Mouse (Mus musculus): ENCODE measurements around the gene Tcte2. TPM values are rescaled to one million over a fixed set of nuclear protein-coding genes. Genes with fewer than 3 reads are reported as not detected.
A peak's percentile ranks its signal among the peaks of the same experiment; 100 is the strongest.

Gene Tcte2
- total RNA-seq, 1 experiment from 2014 or later, result not detected

DNA sequence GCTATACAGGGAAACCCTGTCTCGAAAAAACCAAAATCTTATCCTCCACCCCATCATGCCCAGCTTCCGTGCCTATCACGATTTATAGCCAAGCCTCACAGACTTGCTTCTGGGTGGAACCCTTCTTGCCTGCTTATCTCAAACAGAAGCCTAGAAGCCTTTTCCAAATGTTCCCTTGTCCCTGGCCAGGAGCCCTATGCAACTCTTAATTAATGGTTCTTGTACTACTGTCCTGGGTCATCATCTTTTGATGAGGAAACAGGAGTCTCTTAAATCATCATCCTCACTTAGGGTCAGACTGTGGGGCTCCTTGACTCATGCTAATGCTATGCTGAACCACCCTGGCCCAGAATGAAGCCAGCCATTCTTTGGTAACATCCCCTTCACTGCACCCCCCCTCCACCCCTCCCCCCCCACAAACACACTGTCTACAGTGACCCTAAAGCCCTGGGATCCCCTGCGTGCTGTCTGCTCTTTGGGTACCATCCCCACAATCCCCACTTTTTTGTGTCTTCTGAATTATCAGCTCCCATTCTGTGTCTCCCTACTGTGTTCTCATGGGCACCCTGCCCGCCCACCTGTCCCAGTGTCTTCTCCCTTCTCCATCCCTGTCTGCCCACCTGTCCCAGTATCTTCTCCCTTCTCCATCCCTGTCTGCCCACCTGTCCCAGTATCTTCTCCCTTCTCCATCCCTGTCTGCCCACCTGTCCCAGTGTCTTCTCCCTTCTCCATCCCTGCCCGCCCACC, 30.5 kb downstream of the Tcte2 start:
- ATAC-seq (ENCODE audit: extremely low read depth, insufficient number of reproducible peaks, low FRiP score, poor library complexity, severe bottlenecking), result no peak

- ATAC-seq (ENCODE audit: extremely low read depth, insufficient number of reproducible peaks, low FRiP score, poor library complexity, severe bottlenecking), result no peak
Measured at GRCm38 (mm10) chr17:13726832-13727355, 34.7 kb downstream of the Tcte2 start.

GRCm38 (mm10) chr17:13725004-13725550, 36.5 kb downstream of the Tcte2 start:
- no peak for ATAC-seq (ENCODE audit: extremely low read depth, insufficient number of reproducible peaks, low FRiP score, poor library complexity, severe bottlenecking)

- no peak for ATAC-seq (ENCODE audit: extremely low read depth, insufficient number of reproducible peaks, low FRiP score, poor library complexity, severe bottlenecking)
Measured at GRCm38 (mm10) chr17:13722434-13722833, 39.2 kb downstream of the Tcte2 start.

GRCm38 (mm10) chr17:13721372-13721771, 40.3 kb downstream of the Tcte2 start:
- ATAC-seq (ENCODE audit: extremely low read depth, insufficient number of reproducible peaks, low FRiP score, poor library complexity, severe bottlenecking), result no peak

GRCm38 (mm10) chr17:13720187-13720586, 41.4 kb downstream of the Tcte2 start:
- ATAC-seq (ENCODE audit: extremely low read depth, insufficient number of reproducible peaks, low FRiP score, poor library complexity, severe bottlenecking), result no peak

GRCm38 (mm10) chr17:13717428-13717827, 44.2 kb downstream of the Tcte2 start:
- ATAC-seq (ENCODE audit: extremely low read depth, insufficient number of reproducible peaks, low FRiP score, poor library complexity, severe bottlenecking), result no peak

DNA sequence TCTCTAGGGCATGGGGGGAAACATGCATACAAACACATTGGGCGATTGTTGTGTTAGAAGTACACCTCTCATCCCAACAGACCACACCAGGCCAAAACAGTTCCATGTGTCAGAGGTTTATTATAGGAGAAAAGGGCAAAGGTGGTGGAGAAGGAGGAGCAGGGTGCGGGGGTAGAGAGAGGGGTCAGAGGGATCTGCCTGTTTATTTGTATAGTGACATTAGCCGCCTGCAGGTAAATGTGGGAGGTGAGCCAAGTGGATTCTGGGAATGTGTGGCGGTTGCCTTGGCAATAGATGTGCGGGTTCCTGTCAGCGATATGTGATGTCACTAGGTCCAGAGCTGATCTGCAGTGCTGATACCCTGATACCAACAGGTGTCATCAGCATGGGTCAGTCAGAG, 45.3 kb downstream of the Tcte2 start:
- no peak for ATAC-seq (ENCODE audit: extremely low read depth, insufficient number of reproducible peaks, low FRiP score, poor library complexity, severe bottlenecking)

DNA sequence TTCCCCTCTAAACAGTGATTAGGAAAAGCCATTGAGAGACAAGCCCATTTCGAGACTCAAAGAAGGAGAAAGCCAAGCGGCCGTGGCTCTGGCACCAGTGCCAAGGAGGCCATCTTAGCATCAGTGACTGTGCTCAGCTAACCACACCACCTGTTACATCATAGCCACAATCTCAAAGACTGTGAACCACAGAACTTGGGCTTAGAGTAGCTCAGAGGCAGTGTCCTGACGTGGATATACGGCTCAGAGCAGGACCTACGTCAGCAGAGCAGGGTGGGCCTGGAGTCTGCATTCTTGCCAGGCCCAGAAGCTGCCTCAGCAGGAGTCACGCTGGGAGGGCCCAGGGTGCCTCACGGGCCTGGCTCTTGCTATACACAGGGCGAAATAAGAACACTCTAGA, 46.1 kb downstream of the Tcte2 start:
- ATAC-seq (ENCODE audit: extremely low read depth, insufficient number of reproducible peaks, low FRiP score, poor library complexity, severe bottlenecking), result peak; percentile 28

DNA sequence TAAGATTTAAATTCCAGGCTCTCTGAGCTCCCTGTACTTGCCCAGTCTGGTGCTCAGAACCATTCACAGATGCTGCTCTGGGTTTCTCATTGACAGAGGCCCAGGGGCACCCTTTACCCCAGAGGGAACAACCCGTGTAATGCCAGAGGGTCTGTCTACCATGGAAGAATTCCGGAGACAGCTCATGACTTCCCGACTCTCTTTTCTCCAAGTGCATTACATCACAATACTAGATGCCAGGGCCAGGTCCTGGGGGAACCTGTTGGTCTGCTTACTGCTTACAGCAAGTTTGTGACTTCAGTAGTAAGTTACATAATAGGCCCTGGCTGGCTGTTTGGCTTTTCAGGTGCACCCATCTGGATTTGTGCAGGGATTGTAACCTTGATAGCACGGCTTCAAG, 47.0 kb downstream of the Tcte2 start:
- ATAC-seq (ENCODE audit: extremely low read depth, insufficient number of reproducible peaks, low FRiP score, poor library complexity, severe bottlenecking), result no peak

GRCm38 (mm10) chr17:13714128-13714527, 47.5 kb downstream of the Tcte2 start:
- ATAC-seq (ENCODE audit: extremely low read depth, insufficient number of reproducible peaks, low FRiP score, poor library complexity, severe bottlenecking), result no peak

- ATAC-seq (ENCODE audit: extremely low read depth, insufficient number of reproducible peaks, low FRiP score, poor library complexity, severe bottlenecking), result no peak
Measured at GRCm38 (mm10) chr17:13712518-13712917, 49.1 kb downstream of the Tcte2 start.

DNA sequence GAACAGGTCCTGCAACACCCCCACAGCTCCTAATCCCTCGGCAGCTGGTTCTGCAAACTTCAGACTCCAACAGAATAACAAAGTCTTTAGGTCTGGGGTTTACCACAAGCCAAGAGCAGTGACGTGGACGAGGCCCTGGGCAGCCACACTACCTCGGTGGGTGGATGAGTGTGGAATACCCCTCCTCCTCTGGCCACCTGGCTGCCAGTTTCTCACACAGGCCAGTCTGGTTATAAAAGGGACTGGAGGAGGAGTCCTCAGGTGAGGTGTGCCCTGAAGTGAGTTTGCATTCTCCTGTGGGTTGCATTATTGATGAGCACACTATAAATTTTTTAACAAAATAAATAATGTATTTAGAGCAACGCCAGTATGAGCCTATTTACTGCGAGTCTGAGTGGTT, 49.5 kb downstream of the Tcte2 start:
- ATAC-seq (ENCODE audit: extremely low read depth, insufficient number of reproducible peaks, low FRiP score, poor library complexity, severe bottlenecking), result no peak

GRCm38 (mm10) chr17:13711173-13711572, 50.5 kb downstream of the Tcte2 start:
- ATAC-seq (ENCODE audit: extremely low read depth, insufficient number of reproducible peaks, low FRiP score, poor library complexity, severe bottlenecking), result no peak

DNA sequence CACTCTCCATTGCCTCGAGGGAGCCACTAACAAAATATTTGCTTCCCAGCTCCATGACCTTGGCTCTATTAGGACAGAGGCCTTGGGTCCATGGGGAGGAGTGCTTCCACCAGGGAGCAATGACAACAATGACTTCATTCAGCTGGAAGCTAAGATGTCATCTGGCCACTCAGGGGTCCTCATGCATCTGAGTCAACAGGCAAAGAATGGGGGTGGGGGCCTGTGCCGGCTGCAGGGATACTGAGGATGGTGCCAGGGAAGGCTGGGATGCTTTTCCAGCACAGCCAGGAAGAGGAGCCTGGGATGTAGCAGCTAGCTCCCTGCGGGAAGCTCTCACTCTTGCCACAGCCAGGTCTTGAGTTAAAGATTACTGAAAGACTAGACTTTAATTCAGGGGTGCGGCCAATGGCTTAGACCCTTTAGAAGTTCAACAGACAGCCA, 56.1 kb downstream of the Tcte2 start:
- ATAC-seq (ENCODE audit: extremely low read depth, insufficient number of reproducible peaks, low FRiP score, poor library complexity, severe bottlenecking), result no peak

- no peak for ATAC-seq (ENCODE audit: extremely low read depth, insufficient number of reproducible peaks, low FRiP score, poor library complexity, severe bottlenecking)
Measured at GRCm38 (mm10) chr17:13703611-13704320, 57.9 kb downstream of the Tcte2 start.

DNA sequence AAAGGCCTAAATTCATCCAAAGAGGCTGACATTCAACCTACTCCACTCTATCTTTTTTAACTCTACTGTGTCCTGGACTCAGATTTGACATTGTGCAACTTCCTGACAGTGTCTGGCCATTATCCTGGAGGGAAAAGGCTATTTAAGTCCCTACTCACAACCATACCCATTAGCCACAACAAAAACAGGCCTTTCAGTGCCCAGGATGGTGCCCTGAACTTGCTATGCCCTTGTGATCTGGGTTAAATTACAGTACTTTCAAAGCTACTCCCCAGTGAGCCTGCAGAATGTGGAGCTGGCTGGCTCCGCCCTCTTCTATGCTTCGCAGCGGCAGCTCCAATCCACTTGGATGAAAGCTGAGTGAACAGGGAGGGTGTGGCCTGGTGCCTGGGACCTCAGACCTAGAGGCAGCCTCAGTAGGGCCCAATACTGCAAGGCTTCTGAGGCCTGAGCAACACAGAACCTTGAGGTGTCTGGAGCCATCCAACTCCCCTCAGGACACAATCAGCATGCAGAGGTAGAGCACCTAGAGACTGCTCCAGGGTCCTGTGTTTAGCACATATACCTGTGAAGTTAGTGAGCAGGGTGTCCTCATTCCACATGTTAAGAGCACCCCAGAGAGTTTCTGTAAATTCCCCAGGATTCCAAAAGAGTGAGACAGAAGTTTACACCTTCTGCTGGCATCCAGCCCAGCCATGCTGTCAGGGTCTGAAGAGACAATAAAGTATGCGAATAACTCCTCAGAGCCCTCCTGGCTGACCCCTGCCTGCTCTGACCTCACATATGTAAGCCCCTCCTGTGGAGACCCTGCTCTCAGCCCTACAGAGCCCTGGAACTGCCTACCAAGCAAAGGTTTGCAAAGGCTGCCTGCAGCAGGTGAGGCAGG, 61.3 kb downstream of the Tcte2 start:
- no peak for ATAC-seq (ENCODE audit: extremely low read depth, insufficient number of reproducible peaks, low FRiP score, poor library complexity, severe bottlenecking)

DNA sequence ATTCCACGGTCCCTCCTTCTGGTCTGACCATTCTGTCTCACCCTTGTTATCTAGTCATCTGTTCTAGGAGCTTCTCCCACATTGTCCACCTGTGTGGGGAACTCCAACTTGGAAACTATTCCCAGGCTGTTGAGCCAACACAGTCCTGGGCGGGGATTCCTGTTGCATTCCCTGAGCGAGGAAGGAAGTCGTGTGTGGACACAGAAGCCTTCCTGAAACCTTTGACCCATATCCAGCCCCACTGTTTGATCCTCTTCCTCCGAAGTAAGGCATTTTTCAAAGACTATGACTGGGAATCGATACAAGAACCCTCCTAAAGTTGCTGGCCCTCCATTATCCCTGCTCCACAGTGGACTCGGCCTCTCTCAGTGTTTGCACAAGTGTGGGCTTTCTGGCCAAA, 61.9 kb downstream of the Tcte2 start:
- ATAC-seq (ENCODE audit: extremely low read depth, insufficient number of reproducible peaks, low FRiP score, poor library complexity, severe bottlenecking), result no peak

DNA sequence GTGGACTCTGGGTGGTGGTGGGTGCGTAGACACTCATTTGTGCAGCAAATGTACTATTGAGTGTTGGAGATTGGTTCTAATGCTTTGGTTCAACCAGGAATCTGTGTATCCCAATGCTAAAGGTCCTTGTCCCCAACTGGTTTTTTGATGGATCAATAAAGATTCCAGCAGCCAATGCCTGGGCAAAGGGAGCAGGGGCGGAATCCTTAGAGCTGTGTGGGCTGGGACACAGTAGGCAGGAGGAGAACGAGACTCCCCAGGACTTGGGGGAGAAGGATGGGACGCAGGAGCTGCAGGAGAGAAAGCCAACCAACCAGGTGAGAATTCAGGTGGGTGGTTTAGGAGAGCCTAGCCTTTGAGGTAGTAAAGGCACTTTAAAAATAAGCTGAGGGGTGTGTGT, 63.4 kb downstream of the Tcte2 start:
- no peak for ATAC-seq (ENCODE audit: extremely low read depth, insufficient number of reproducible peaks, low FRiP score, poor library complexity, severe bottlenecking)
